Mouse (Mus musculus) neural tube, embryonic 11.5 days (tissue): ENCODE data around the gene Arhgef38. TPM values are rescaled to one million over a fixed set of nuclear protein-coding genes. Genes with fewer than 3 reads are reported as not detected.

ENCODE experiments used
- ATAC-seq: fragments of 200-750 bp; cut with Nextera tagmentation; 2 replicates; pipeline ENCODE4 v1.8.0; 2017; ENCODE audit warnings: moderate number of reproducible peaks, mild to moderate bottlenecking, moderate TSS enrichment, moderate library complexity; ENCODE audit not compliant: insufficient read depth, low FRiP score, low TSS enrichment
- DNase-seq: peaks from one replicate; pipeline ENCODE4 v3.0.0-alpha.2; 2015; ENCODE audit warnings: low spot score
- H3K27ac ChIP-seq: fragments of 300-500 bp; sonication (generic); 2 replicates; pipeline ENCODE4 v1.5.1; 2014; ENCODE audit warnings: low read depth, mild to moderate bottlenecking, low read length
- H3K27me3 ChIP-seq: fragments of 300-500 bp; sonication (generic); 2 replicates; pipeline ENCODE4 v1.6.1; 2014; ENCODE audit warnings: mild to moderate bottlenecking, low read length, mixed read lengths; ENCODE audit not compliant: control insufficient read depth, insufficient read depth
- H3K36me3 ChIP-seq: fragments of 300-500 bp; sonication (generic); 2 replicates; pipeline ENCODE4 v1.6.1; 2014; ENCODE audit warnings: mild to moderate bottlenecking, low read length, moderate library complexity, mixed read lengths; ENCODE audit not compliant: control insufficient read depth, insufficient read depth
- H3K4me1 ChIP-seq: fragments of 300-500 bp; sonication (generic); 2 replicates; pipeline ENCODE4 v1.6.1; 2014; ENCODE audit warnings: low read length, mixed read lengths; ENCODE audit not compliant: control insufficient read depth, insufficient read depth
- H3K4me2 ChIP-seq: fragments of 300-500 bp; sonication (generic); 2 replicates; pipeline ENCODE4 v1.6.1; 2014; ENCODE audit warnings: low read depth, mild to moderate bottlenecking, moderate library complexity
- H3K4me3 ChIP-seq: fragments of 300-500 bp; sonication (generic); 2 replicates; pipeline ENCODE4 v1.5.1; 2014; ENCODE audit warnings: low read depth, low read length
- H3K9ac ChIP-seq: fragments of 300-500 bp; sonication (generic); 2 replicates; pipeline ENCODE4 v1.6.1; 2014; ENCODE audit warnings: mild to moderate bottlenecking, low read length
- H3K9me3 ChIP-seq: fragments of 300-500 bp; sonication (generic); 2 replicates; pipeline ENCODE4 v1.6.1; 2016; ENCODE audit warnings: low read length; ENCODE audit not compliant: control insufficient read depth
- WGBS: fragments of 180-500 bp; shearing (Covaris S2); extraction: QIAGEN DNeasy Blood & Tissue Kit; methylation state at CpG from one replicate; pipeline ENCODE4 v1.1.7; 2014; 5-methylcytosine and 5-hydroxymethylcytosine counted together
- polyA plus RNA-seq: library from polyadenylated mRNA; unstranded; fragments of >200 nt; fragmentation: Nextera tagmentation; extraction: Ambion mirVana; gene quantifications from 2 replicates; pipeline ENCODE4 v1.2.1, GENCODE M21; 2014

Gene Arhgef38
- polyA plus RNA-seq, 1 experiment from 2014 or later = not detected

GRCm38 (mm10) chr3:133111741-133112140 lies 123.0 kb downstream of the Arhgef38 start:
- no peak overlapping the region for H3K4me2 ChIP-seq
- H3K9ac ChIP-seq = no peak overlapping the region
- 43% methylated on average over 2 of the region's 2 CpGs for WGBS
- no peaks in the 10 kb centered on the region for H3K4me1 ChIP-seq
- H3K36me3 ChIP-seq = peaks cover 5% of the 10 kb centered on the region
- no peak overlapping the region for H3K4me3 ChIP-seq
- DNase-seq (peak; percentile 26), ATAC-seq (0 out of 2 replicates have a peak, but pooled peaks have one; percentile 25)
- no peaks in the 10 kb centered on the region for H3K9me3 ChIP-seq
- H3K27me3 ChIP-seq = no peaks in the 10 kb centered on the region
- H3K27ac ChIP-seq = no peak overlapping the region

- WGBS = 95% methylated on average over 4 of the region's 4 CpGs
- H3K4me2 ChIP-seq = no peak overlapping the region
- no peaks in the 10 kb centered on the region for H3K4me1 ChIP-seq
- no peak overlapping the region for H3K27ac ChIP-seq
- no peak overlapping the region for H3K9ac ChIP-seq
- H3K9me3 ChIP-seq = no peaks in the 10 kb centered on the region
- DNase-seq (no peak), ATAC-seq (no peak)
- peaks cover 5% of the 10 kb centered on the region for H3K36me3 ChIP-seq
- H3K4me3 ChIP-seq = no peak overlapping the region
- H3K27me3 ChIP-seq = no peaks in the 10 kb centered on the region
Measured at GRCm38 (mm10) chr3:133109844-133110243, 124.9 kb downstream of the Arhgef38 start.

- 97% methylated on average over 4 of the region's 4 CpGs for WGBS
- Histone ChIP-seq H3K9me3 (no peaks in the 10 kb centered on the region), H3K27ac (no peak overlapping the region), H3K27me3 (no peaks in the 10 kb centered on the region), H3K4me1 (no peaks in the 10 kb centered on the region), H3K36me3 (peaks cover 5% of the 10 kb centered on the region), H3K4me3 (no peak overlapping the region), H3K9ac (no peak overlapping the region), H3K4me2 (no peak overlapping the region)
- ATAC-seq (no peak), DNase-seq (no peak)
Measured at GRCm38 (mm10) chr3:133108731-133109130, 126.0 kb downstream of the Arhgef38 start.

- Histone ChIP-seq H3K27ac (no peak overlapping the region), H3K4me2 (no peak overlapping the region), H3K36me3 (peaks cover 5% of the 10 kb centered on the region), H3K27me3 (no peaks in the 10 kb centered on the region), H3K9me3 (no peaks in the 10 kb centered on the region), H3K9ac (no peak overlapping the region), H3K4me3 (no peak overlapping the region), H3K4me1 (no peaks in the 10 kb centered on the region)
- DNase-seq (no peak), ATAC-seq (no peak)
- 94% methylated on average over 3 of the region's 3 CpGs for WGBS
Measured at GRCm38 (mm10) chr3:133104436-133104835, 130.3 kb downstream of the Arhgef38 start.

- Histone ChIP-seq H3K9ac (no peak overlapping the region), H3K4me1 (no peaks in the 10 kb centered on the region), H3K27me3 (no peaks in the 10 kb centered on the region), H3K4me3 (no peak overlapping the region), H3K4me2 (no peak overlapping the region), H3K27ac (no peak overlapping the region), H3K36me3 (peaks cover under 1% of the 10 kb centered on the region), H3K9me3 (no peaks in the 10 kb centered on the region)
- 84% methylated on average over 3 of the region's 3 CpGs for WGBS
- no peak for DNase-seq
- no peak for ATAC-seq
Measured at GRCm38 (mm10) chr3:133103768-133104167, 131.0 kb downstream of the Arhgef38 start.

- Histone ChIP-seq H3K9me3 (no peaks in the 10 kb centered on the region), H3K36me3 (no peaks in the 10 kb centered on the region), H3K4me2 (no peak overlapping the region), H3K9ac (no peak overlapping the region), H3K4me3 (no peak overlapping the region), H3K27me3 (no peaks in the 10 kb centered on the region), H3K4me1 (peaks cover 2% of the 10 kb centered on the region; the same call in 1 of the 2 replicates), H3K27ac (no peak overlapping the region)
- DNase-seq = no peak
- ATAC-seq = no peak
- 90% methylated on average over 2 of the region's 2 CpGs for WGBS
Measured at GRCm38 (mm10) chr3:133098909-133099308, 135.8 kb downstream of the Arhgef38 start.

- Histone ChIP-seq H3K9ac (no peak overlapping the region), H3K9me3 (no peaks in the 10 kb centered on the region), H3K36me3 (no peaks in the 10 kb centered on the region), H3K4me2 (no peak overlapping the region), H3K4me3 (no peak overlapping the region), H3K4me1 (peaks cover 2% of the 10 kb centered on the region; the same call in 1 of the 2 replicates), H3K27ac (no peak overlapping the region), H3K27me3 (no peaks in the 10 kb centered on the region)
- ATAC-seq (no peak), DNase-seq (no peak)
- WGBS = 98% methylated on average over 4 of the region's 4 CpGs
Measured at GRCm38 (mm10) chr3:133098336-133098735, 136.4 kb downstream of the Arhgef38 start.

GRCm38 (mm10) chr3:133097936-133098335 lies 136.8 kb downstream of the Arhgef38 start:
- Histone ChIP-seq H3K4me1 (peaks cover 3% of the 10 kb centered on the region; the same call in 1 of the 2 replicates), H3K4me3 (no peak overlapping the region), H3K27ac (no peak overlapping the region), H3K9ac (no peak overlapping the region), H3K27me3 (no peaks in the 10 kb centered on the region), H3K9me3 (no peaks in the 10 kb centered on the region), H3K36me3 (no peaks in the 10 kb centered on the region), H3K4me2 (no peak overlapping the region)
- WGBS = 97% methylated on average over 6 of the region's 6 CpGs
- DNase-seq = no peak
- no peak for ATAC-seq

GRCm38 (mm10) chr3:133094305-133094704 lies 140.4 kb downstream of the Arhgef38 start:
- Histone ChIP-seq H3K9ac (no peak overlapping the region), H3K27me3 (no peaks in the 10 kb centered on the region), H3K4me3 (no peak overlapping the region), H3K4me2 (no peak overlapping the region), H3K9me3 (no peaks in the 10 kb centered on the region), H3K27ac (no peak overlapping the region), H3K36me3 (no peaks in the 10 kb centered on the region), H3K4me1 (peaks cover 7% of the 10 kb centered on the region; the same call in 1 of the 2 replicates)
- DNase-seq (no peak), ATAC-seq (no peak)
- 36% methylated on average over 1 of the region's 1 CpGs for WGBS
